8 mouse cellular contexts compared by ENCODE assay signal in genomic region chr6:5110715-5111048, GRCm38 (mm10).
DNase-seq lines count a peak whose midpoint lies in the region; ATAC-seq and TF ChIP-seq lines count a peak whose summit lies in the region.
"Had no signal": no experiment of that assay in that cellular context is flagged by ENCODE, and none has a peak within 500 bp of the region (broad histone marks: within the 10 kb centered on the region; RNA-seq: fewer than 3 reads in every experiment).

No protein-coding gene starts in this region.

- WGBS in hindbrain, postnatal 0 days = 22% methylated on average over 3 of the region's 3 CpGs
- 25% methylated on average over 3 of the region's 3 CpGs for WGBS in hindbrain, embryonic 13.5 days
- 23% methylated on average over 3 of the region's 3 CpGs for WGBS in midbrain, embryonic 12.5 days
- 35% methylated on average over 3 of the region's 3 CpGs for WGBS in midbrain, embryonic 11.5 days
- 1% methylated on average over 3 of the region's 3 CpGs for WGBS in limb, embryonic 12.5 days
- 21% methylated on average over 3 of the region's 3 CpGs for WGBS in neural tube, embryonic 11.5 days

- no peaks in the 10 kb centered on the region for H3K9me3 ChIP-seq in hindbrain, postnatal 0 days (ENCODE audit: low read length)
- no peaks in the 10 kb centered on the region for H3K9me3 ChIP-seq in hindbrain, embryonic 13.5 days
- H3K9me3 ChIP-seq in midbrain, embryonic 12.5 days = no peaks in the 10 kb centered on the region
- no peaks in the 10 kb centered on the region for H3K9me3 ChIP-seq in midbrain, embryonic 11.5 days (ENCODE audit: control insufficient read depth, low read length)
- no peaks in the 10 kb centered on the region for H3K9me3 ChIP-seq in limb, embryonic 12.5 days
- no peaks in the 10 kb centered on the region for H3K9me3 ChIP-seq in neural tube, embryonic 11.5 days (ENCODE audit: control insufficient read depth, low read length)
- H3K9me3 ChIP-seq: neural tube, embryonic 13.5 days had no signal

- no peak for DNase-seq in hindbrain, postnatal 0 days (ENCODE audit: low spot score)
- DNase-seq in midbrain, embryonic 11.5 days (ENCODE audit: low spot score, missing footprints) = no peak
- DNase-seq in neural tube, embryonic 11.5 days (ENCODE audit: low spot score) = no peak
- DNase-seq in lung, postnatal 4 days = no peak

- H3K27ac ChIP-seq in hindbrain, postnatal 0 days = no peak overlapping the region
- H3K27ac ChIP-seq in hindbrain, embryonic 13.5 days = no peak overlapping the region
- H3K27ac ChIP-seq in midbrain, embryonic 12.5 days (replicated peaks) = no peak overlapping the region
- H3K27ac ChIP-seq in midbrain, embryonic 11.5 days (ENCODE audit: low read depth, low read length) = no peak overlapping the region
- peak overlapping the region; percentile 69 for H3K27ac ChIP-seq in limb, embryonic 12.5 days
- no peak overlapping the region for H3K27ac ChIP-seq in neural tube, embryonic 11.5 days (ENCODE audit: low read depth, low read length)

- H3K36me3 ChIP-seq in hindbrain, postnatal 0 days (ENCODE audit: insufficient read depth, low read length) = peaks cover 8% of the 10 kb centered on the region; the same call in 1 of the 2 replicates
- peaks cover 8% of the 10 kb centered on the region for H3K36me3 ChIP-seq in hindbrain, embryonic 13.5 days
- H3K36me3 ChIP-seq in midbrain, embryonic 12.5 days = peaks cover 5% of the 10 kb centered on the region; the same call in 1 of the 2 replicates
- no peaks in the 10 kb centered on the region for H3K36me3 ChIP-seq in midbrain, embryonic 11.5 days (ENCODE audit: control insufficient read depth, insufficient read depth, low read length)
- peaks cover 13% of the 10 kb centered on the region for H3K36me3 ChIP-seq in limb, embryonic 12.5 days
- H3K36me3 ChIP-seq in neural tube, embryonic 11.5 days (ENCODE audit: control insufficient read depth, insufficient read depth, low read length) = peaks cover 1% of the 10 kb centered on the region; the same call in 1 of the 2 replicates

- no peak overlapping the region for H3K4me2 ChIP-seq in hindbrain, postnatal 0 days (ENCODE audit: low read depth, low read length)
- no peak overlapping the region for H3K4me2 ChIP-seq in hindbrain, embryonic 13.5 days
- H3K4me2 ChIP-seq in midbrain, embryonic 12.5 days (replicated peaks) = no peak overlapping the region
- H3K4me2 ChIP-seq in midbrain, embryonic 11.5 days = no peak overlapping the region
- H3K4me2 ChIP-seq in limb, embryonic 12.5 days = peak overlapping the region; percentile 53
- no peak overlapping the region for H3K4me2 ChIP-seq in neural tube, embryonic 11.5 days (ENCODE audit: low read depth)

- no peaks in the 10 kb centered on the region for H3K4me1 ChIP-seq in hindbrain, postnatal 0 days (ENCODE audit: insufficient read depth, low read length)
- peaks cover 10% of the 10 kb centered on the region; the same call in 1 of the 2 replicates for H3K4me1 ChIP-seq in hindbrain, embryonic 13.5 days (replicated peaks)
- peaks cover 20% of the 10 kb centered on the region for H3K4me1 ChIP-seq in midbrain, embryonic 12.5 days
- H3K4me1 ChIP-seq in midbrain, embryonic 11.5 days (ENCODE audit: control insufficient read depth, insufficient read depth, low read length) = peaks cover 12% of the 10 kb centered on the region
- peaks cover 27% of the 10 kb centered on the region for H3K4me1 ChIP-seq in limb, embryonic 12.5 days (replicated peaks)
- peaks cover 5% of the 10 kb centered on the region; the same call in 1 of the 2 replicates for H3K4me1 ChIP-seq in neural tube, embryonic 11.5 days (ENCODE audit: control insufficient read depth, insufficient read depth, low read length)

- TF ChIP-seq CTCF in hindbrain, postnatal 0 days (IDR thresholded peaks at IDR 0.05; ENCODE audit: low read depth) = no peak

- no peak overlapping the region for H3K4me3 ChIP-seq in hindbrain, postnatal 0 days (ENCODE audit: low read length)
- no peak overlapping the region for H3K4me3 ChIP-seq in hindbrain, embryonic 13.5 days
- no peak overlapping the region for H3K4me3 ChIP-seq in midbrain, embryonic 12.5 days
- H3K4me3 ChIP-seq in midbrain, embryonic 11.5 days (ENCODE audit: low read depth, low read length) = no peak overlapping the region
- 0 out of 2 replicates have a peak overlapping the region, but pooled peaks have one; percentile 27 for H3K4me3 ChIP-seq in limb, embryonic 12.5 days (replicated peaks)
- H3K4me3 ChIP-seq in neural tube, embryonic 11.5 days (ENCODE audit: low read depth, low read length) = no peak overlapping the region

- no peaks in the 10 kb centered on the region for H3K27me3 ChIP-seq in hindbrain, postnatal 0 days (ENCODE audit: insufficient read depth, low read length)
- no peaks in the 10 kb centered on the region for H3K27me3 ChIP-seq in hindbrain, embryonic 13.5 days
- H3K27me3 ChIP-seq in midbrain, embryonic 12.5 days = no peaks in the 10 kb centered on the region
- no peaks in the 10 kb centered on the region for H3K27me3 ChIP-seq in midbrain, embryonic 11.5 days (ENCODE audit: control insufficient read depth, insufficient read depth, low read length)
- no peaks in the 10 kb centered on the region for H3K27me3 ChIP-seq in limb, embryonic 12.5 days
- no peaks in the 10 kb centered on the region for H3K27me3 ChIP-seq in neural tube, embryonic 11.5 days (ENCODE audit: control insufficient read depth, insufficient read depth, low read length)
- H3K27me3 ChIP-seq: neural tube, embryonic 13.5 days had no signal

- no peak overlapping the region for H3K9ac ChIP-seq in hindbrain, postnatal 0 days (replicated peaks; ENCODE audit: low read length)
- no peak overlapping the region for H3K9ac ChIP-seq in hindbrain, embryonic 13.5 days
- no peak overlapping the region for H3K9ac ChIP-seq in midbrain, embryonic 12.5 days (replicated peaks)
- no peak overlapping the region for H3K9ac ChIP-seq in midbrain, embryonic 11.5 days (ENCODE audit: low read length)
- H3K9ac ChIP-seq in limb, embryonic 12.5 days (replicated peaks) = no peak overlapping the region; the same call in 1 of the 2 replicates
- H3K9ac ChIP-seq in neural tube, embryonic 11.5 days (ENCODE audit: low read length) = no peak overlapping the region

- ATAC-seq in hindbrain, postnatal 0 days = peak; percentile 54; the same call in 1 of the 2 replicates
- ATAC-seq in hindbrain, embryonic 13.5 days (ENCODE audit: low FRiP score) = no peak
- ATAC-seq in midbrain, embryonic 12.5 days (ENCODE audit: low FRiP score, low read depth) = 0 out of 2 replicates have a peak, but pooled peaks have one; percentile 16
- ATAC-seq in midbrain, embryonic 11.5 days (ENCODE audit: low FRiP score) = no peak
- no peak for ATAC-seq in limb, embryonic 12.5 days (ENCODE audit: insufficient number of reproducible peaks, insufficient read depth, low FRiP score, low TSS enrichment, low read depth)
- 0 out of 2 replicates have a peak, but pooled peaks have one; percentile 3 for ATAC-seq in neural tube, embryonic 11.5 days (ENCODE audit: insufficient read depth, low FRiP score, low TSS enrichment)

Comparison
In these comparisons a context has a peak if more than half of its experiments do, and no peak if none do; other contexts are left out.
1. ATAC-seq: peak in hindbrain, postnatal 0 days (single experiment), midbrain, embryonic 12.5 days (single experiment) and neural tube, embryonic 11.5 days (single experiment); none in hindbrain, embryonic 13.5 days (single experiment), midbrain, embryonic 11.5 days (single experiment) and limb, embryonic 12.5 days (single experiment).